In the genomic region with DNA sequence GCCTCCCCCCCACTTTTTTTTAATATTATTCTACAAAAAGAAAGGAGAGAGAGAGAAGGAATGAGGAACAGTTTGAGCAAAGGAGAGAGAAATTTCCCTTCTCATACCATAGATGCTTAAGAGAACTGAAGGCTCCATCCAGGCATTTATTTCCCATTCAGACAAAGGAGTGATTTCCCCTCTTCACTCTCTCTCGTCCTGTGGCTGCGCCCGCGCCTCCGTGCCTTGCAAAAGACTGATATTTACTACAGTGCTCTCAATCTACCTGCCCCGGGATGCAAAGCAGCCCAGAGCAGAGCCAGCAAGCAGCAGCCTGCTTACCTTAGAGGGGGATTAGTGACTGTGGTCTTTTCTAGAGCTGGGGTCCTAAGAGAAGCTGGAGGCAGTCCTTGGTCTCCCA, we compare ENCODE assay signal across 18 mouse cellular contexts.
DNase-seq lines count a peak whose midpoint lies in the region; ATAC-seq and TF ChIP-seq lines count a peak whose summit lies in the region.
"Had no signal": no experiment of that assay in that cellular context is flagged by ENCODE, and none has a peak within 500 bp of the region (broad histone marks: within the 10 kb centered on the region; RNA-seq: fewer than 3 reads in every experiment).

No protein-coding gene starts in this region.

- no peaks in the 10 kb centered on the region for H3K27me3 ChIP-seq in embryonic facial prominence, embryonic 10.5 days (replicated peaks; ENCODE audit: low read depth, poor library complexity, severe bottlenecking)
- no peaks in the 10 kb centered on the region for H3K27me3 ChIP-seq in hindbrain, embryonic 11.5 days (ENCODE audit: control insufficient read depth, insufficient read depth, low read length)
- H3K27me3 ChIP-seq in midbrain, embryonic 14.5 days (ENCODE audit: control insufficient read depth, insufficient read depth, low read length) = no peaks in the 10 kb centered on the region
- H3K27me3 ChIP-seq: heart, embryonic 15.5 days had no signal

- 0 out of 2 replicates have a peak overlapping the region, but pooled peaks have one; percentile 22 for H3K27ac ChIP-seq in ES-E14 (ENCODE audit: insufficient read depth, low read depth, low read length, poor library complexity, severe bottlenecking)
- H3K27ac ChIP-seq in embryonic facial prominence, embryonic 10.5 days (replicated peaks) = 0 out of 2 replicates have a peak overlapping the region, but pooled peaks have one; percentile 54
- peak overlapping the region; percentile 76 for H3K27ac ChIP-seq in hindbrain, embryonic 11.5 days (ENCODE audit: low read depth, low read length)
- H3K27ac ChIP-seq in midbrain, embryonic 14.5 days (replicated peaks; ENCODE audit: low read depth, low read length) = peak overlapping the region; percentile 84
- no peak overlapping the region for H3K27ac ChIP-seq in gastrocnemius, adult 2 months

- 86% methylated on average over 6 of the region's 6 CpGs for WGBS in embryonic facial prominence, embryonic 10.5 days
- WGBS in hindbrain, embryonic 11.5 days = 74% methylated on average over 6 of the region's 6 CpGs
- WGBS in midbrain, embryonic 14.5 days = 63% methylated on average over 6 of the region's 6 CpGs

- H3K9ac ChIP-seq in ES-E14 (ENCODE audit: insufficient read depth, low read depth, low read length, poor library complexity, severe bottlenecking) = no peak overlapping the region
- no peak overlapping the region for H3K9ac ChIP-seq in hindbrain, embryonic 11.5 days (ENCODE audit: low read depth, low read length)
- no peak overlapping the region; the same call in 1 of the 2 replicates for H3K9ac ChIP-seq in midbrain, embryonic 14.5 days (replicated peaks; ENCODE audit: low read length)
- H3K9ac ChIP-seq: heart, embryonic 15.5 days; lung, embryonic 14.5 days had no signal

- intact Hi-C loops in gastrocnemius, adult 2 months (cut with DNase I) = no loop called here

- H3K4me3 ChIP-seq in ES-E14 (ENCODE audit: insufficient read depth in 1 of 2, low read depth in 1 of 2, low read length in 2 of 2, poor library complexity in 1 of 2, severe bottlenecking in 1 of 2) = no peak overlapping the region
- no peak overlapping the region for H3K4me3 ChIP-seq in embryonic facial prominence, embryonic 10.5 days
- H3K4me3 ChIP-seq in hindbrain, embryonic 11.5 days (ENCODE audit: low read depth, low read length) = no peak overlapping the region
- H3K4me3 ChIP-seq in midbrain, embryonic 14.5 days (replicated peaks; ENCODE audit: low read depth, low read length) = no peak overlapping the region
- no peak overlapping the region for H3K4me3 ChIP-seq in gastrocnemius, adult 2 months
- H3K4me3 ChIP-seq: heart, embryonic 15.5 days had no signal

- DNase-seq in ES-E14 (ENCODE audit: low read depth, low spot score) = no peak
- DNase-seq in embryonic facial prominence, embryonic 10.5 days (ENCODE audit: low spot score) = no peak
- DNase-seq in hindbrain, embryonic 11.5 days (ENCODE audit: low spot score) = no peak
- no peak for DNase-seq in midbrain, embryonic 14.5 days
- DNase-seq in Muller cell, postnatal 12 days (ENCODE audit: inconsistent ontology term) = no peak
- no peak for DNase-seq in gastrocnemius, adult 2 months
- no peak for DNase-seq in embryo, embryonic 10.5 days (ENCODE audit: low spot score)
- DNase-seq in right cerebral cortex, adult 18-20 months = no peak
- DNase-seq: cerebellum, adult 8-10 months; embryo, embryonic 11 days; kidney, postnatal 10 days; liver; lung, embryonic 14.5 days; spleen, adult 18-20 months; thymus, postnatal 36 days had no signal

- H3K9me3 ChIP-seq in ES-E14 (ENCODE audit: control insufficient read depth, insufficient read depth, low read depth, low read length) = no peaks in the 10 kb centered on the region
- no peaks in the 10 kb centered on the region for H3K9me3 ChIP-seq in embryonic facial prominence, embryonic 10.5 days
- H3K9me3 ChIP-seq in hindbrain, embryonic 11.5 days (ENCODE audit: control insufficient read depth, low read length) = no peaks in the 10 kb centered on the region
- H3K9me3 ChIP-seq in midbrain, embryonic 14.5 days (ENCODE audit: control insufficient read depth, low read length) = no peaks in the 10 kb centered on the region
- H3K9me3 ChIP-seq: heart, embryonic 15.5 days had no signal

- H3K4me2 ChIP-seq in hindbrain, embryonic 11.5 days (replicated peaks; ENCODE audit: low read depth, low read length) = no peak overlapping the region
- H3K4me2 ChIP-seq in midbrain, embryonic 14.5 days (ENCODE audit: low read length) = no peak overlapping the region
- H3K4me2 ChIP-seq: heart, embryonic 15.5 days; lung, embryonic 14.5 days had no signal

- no peaks in the 10 kb centered on the region for H3K4me1 ChIP-seq in ES-E14 (ENCODE audit: control insufficient read depth in 2 of 2, insufficient read depth in 2 of 2, low read length in 2 of 2, poor library complexity in 1 of 2)
- H3K4me1 ChIP-seq in embryonic facial prominence, embryonic 10.5 days = peaks cover 22% of the 10 kb centered on the region
- H3K4me1 ChIP-seq in hindbrain, embryonic 11.5 days (replicated peaks; ENCODE audit: control insufficient read depth, insufficient read depth, low read length) = no peaks in the 10 kb centered on the region; the same call in 1 of the 2 replicates
- H3K4me1 ChIP-seq in midbrain, embryonic 14.5 days (ENCODE audit: control insufficient read depth, insufficient read depth, low read length) = peaks cover 27% of the 10 kb centered on the region

- in situ Hi-C loops in ES-E14 (cut with MboI; ENCODE audit: low sequenced_read_pairs in 2 of 2, unreplicated experiment in 2 of 2) = no loop called here

- no peaks in the 10 kb centered on the region for H3K36me3 ChIP-seq in ES-E14 (ENCODE audit: control insufficient read depth, insufficient read depth, low read length, poor library complexity, severe bottlenecking)
- H3K36me3 ChIP-seq in embryonic facial prominence, embryonic 10.5 days (replicated peaks) = peaks cover 37% of the 10 kb centered on the region
- H3K36me3 ChIP-seq in hindbrain, embryonic 11.5 days (ENCODE audit: control insufficient read depth, insufficient read depth, low read length) = no peaks in the 10 kb centered on the region
- H3K36me3 ChIP-seq in midbrain, embryonic 14.5 days (ENCODE audit: control insufficient read depth, insufficient read depth, low read length) = 0 out of 2 replicates have a peak, but pooled peaks cover 2% of the 10 kb centered on the region
- H3K36me3 ChIP-seq: heart, embryonic 15.5 days had no signal

- ATAC-seq in hindbrain, embryonic 11.5 days (ENCODE audit: low FRiP score) = no peak
- no peak for ATAC-seq in midbrain, embryonic 14.5 days (ENCODE audit: low FRiP score, low TSS enrichment)
- ATAC-seq: activated CD4-positive, CD25-positive, alpha-beta regulatory T cell, adult 4 months; CD4-positive, CD25-positive, alpha-beta regulatory T cell, adult 4 months had no signal

- TF ChIP-seq CTCF in gastrocnemius, adult 2 months (IDR thresholded peaks at IDR 0.05) = no peak

TF ChIP-seq in ES-E14, 5 proteins besides CTCF, POLR2A, EP300 and RAD21:
- no peak for TF ChIP-seq HCFC1 (IDR thresholded peaks at IDR 0.05; ENCODE audit: borderline replicate concordance, insufficient read depth, low read length)
- TF ChIP-seq CHD2 (IDR thresholded peaks at IDR 0.05; ENCODE audit: low read depth, low read length) = no peak
- TF ChIP-seq MAFK (IDR thresholded peaks at IDR 0.05; ENCODE audit: insufficient read depth, low read depth, low read length) = no peak
- TF ChIP-seq ZNF384 (IDR thresholded peaks at IDR 0.05; ENCODE audit: low read depth, low read length) = no peak
- no peak for TF ChIP-seq ZC3H11A (IDR thresholded peaks at IDR 0.05; ENCODE audit: borderline replicate concordance, low read depth, low read length)
